Mouse (Mus musculus): ENCODE results near the gene Tmem240. TPM values are rescaled to one million over a fixed set of nuclear protein-coding genes. Genes with fewer than 3 reads are reported as not detected.
"Not testable (repeated sequence)": the region's sequence is repeated elsewhere in the genome, so short reads cannot be mapped to it uniquely, and the experiment has no call there.

Gene Tmem240
- polyA plus RNA-seq (2011; ENCODE audit: insufficient read depth, insufficient read length, low read depth, missing spikeins), result 0.21 and 0.54 TPM in 2 replicates

DNA sequence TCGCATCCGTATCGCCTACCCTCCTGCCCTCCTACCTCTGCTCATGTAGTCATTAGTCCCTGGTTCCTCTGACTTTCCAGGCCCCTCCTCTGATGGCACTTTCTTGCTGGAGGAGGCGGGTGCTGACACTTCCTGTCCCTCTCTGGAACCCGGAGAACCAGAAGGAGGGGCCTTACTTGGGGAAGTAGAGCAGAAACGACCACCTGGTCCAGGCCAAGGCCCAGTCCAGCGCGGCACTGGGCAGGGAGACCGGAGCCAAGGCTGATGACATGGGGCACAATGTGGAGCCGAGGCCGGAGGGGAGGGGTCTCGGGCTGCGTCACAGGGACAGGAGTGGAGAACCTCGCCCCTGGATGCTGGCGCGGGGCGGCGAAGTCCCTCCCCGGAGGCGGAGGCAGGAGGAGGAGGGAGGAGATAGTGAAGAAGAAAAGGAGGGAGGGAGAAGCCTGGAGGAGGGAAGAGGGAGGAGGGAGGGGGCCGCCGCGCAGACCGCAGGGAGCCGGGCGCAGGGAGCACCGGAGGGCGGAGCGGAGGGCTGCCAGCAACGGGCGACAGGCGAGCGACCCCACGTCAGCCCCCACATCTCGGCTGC is at the start of gene Tmem240:
TSS of gene Tmem240 (plus strand) at position 451 of the 592 bp plus-strand sequence.
- H3K9me3 ChIP-seq (replicated peaks; ENCODE audit: control insufficient read depth, insufficient read depth, low read length, poor library complexity, severe bottlenecking), result no peaks in the 10 kb centered on the region
- peak within 1 kb of the TSS; percentile 75 for H3K9ac ChIP-seq (ENCODE audit: low read depth, poor library complexity, severe bottlenecking)
- H3K4me3 ChIP-seq (ENCODE audit: low read depth, low read length), result peak within 1 kb of the TSS; percentile 83
- H3K27me3 ChIP-seq (ENCODE audit: control insufficient read depth, insufficient read depth, low read length, poor library complexity, severe bottlenecking), result no peaks in the 10 kb centered on the region
- TF ChIP-seq EP300 (IDR thresholded peaks at IDR 0.05; ENCODE audit: insufficient read depth, low read depth, low read length) (no peak), CTCF (IDR thresholded peaks at IDR 0.05; ENCODE audit: low read depth, low read length) (no peak), POLR2A (IDR thresholded peaks at IDR 0.05; ENCODE audit: insufficient read depth, low read length) (no peak)
- H3K27ac ChIP-seq (ENCODE audit: insufficient read depth, low read length), result no peak within 1 kb of the TSS
- peaks cover 3% of the 10 kb centered on the region for H3K4me1 ChIP-seq (ENCODE audit: control insufficient read depth, insufficient read depth, low read length)
- H3K36me3 ChIP-seq (ENCODE audit: control insufficient read depth, insufficient read depth, low read length, poor library complexity, severe bottlenecking), result peaks cover 8% of the 10 kb centered on the region; the same call in 1 of the 2 replicates

DNA sequence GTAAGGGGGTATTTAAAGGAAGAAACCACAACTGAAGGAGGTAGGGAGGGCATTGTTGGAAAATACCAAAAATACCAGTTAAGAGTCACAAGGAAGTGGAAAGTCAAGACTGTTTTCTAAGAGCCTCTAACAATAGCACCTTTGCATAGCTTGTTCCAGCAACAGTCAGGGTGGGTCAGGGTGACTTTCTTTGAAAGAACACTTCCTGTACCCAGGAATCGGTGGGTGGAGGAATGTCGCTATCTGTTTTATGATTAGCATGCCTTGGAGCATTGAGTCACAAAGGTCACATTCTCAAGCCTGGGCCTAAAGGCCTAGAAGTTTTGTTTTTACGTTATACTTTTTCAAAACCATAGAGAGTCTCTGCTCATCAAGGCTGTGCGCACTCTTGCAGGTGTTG is 46.8 kb upstream of the Tmem240 start:
- Histone ChIP-seq H3K9me3 (replicated peaks; ENCODE audit: control insufficient read depth, insufficient read depth, low read length, poor library complexity, severe bottlenecking) (peaks cover 25% of the 10 kb centered on the region), H3K27ac (ENCODE audit: insufficient read depth, low read length) (peak overlapping the region; percentile 82)
- H3K9ac ChIP-seq (ENCODE audit: low read depth, poor library complexity, severe bottlenecking); H3K4me3 ChIP-seq (ENCODE audit: low read depth, low read length); H3K36me3 ChIP-seq (ENCODE audit: control insufficient read depth, insufficient read depth, low read length, poor library complexity, severe bottlenecking); H3K4me1 ChIP-seq (ENCODE audit: control insufficient read depth, insufficient read depth, low read length); H3K27me3 ChIP-seq (ENCODE audit: control insufficient read depth, insufficient read depth, low read length, poor library complexity, severe bottlenecking): not testable (repeated sequence)

DNA sequence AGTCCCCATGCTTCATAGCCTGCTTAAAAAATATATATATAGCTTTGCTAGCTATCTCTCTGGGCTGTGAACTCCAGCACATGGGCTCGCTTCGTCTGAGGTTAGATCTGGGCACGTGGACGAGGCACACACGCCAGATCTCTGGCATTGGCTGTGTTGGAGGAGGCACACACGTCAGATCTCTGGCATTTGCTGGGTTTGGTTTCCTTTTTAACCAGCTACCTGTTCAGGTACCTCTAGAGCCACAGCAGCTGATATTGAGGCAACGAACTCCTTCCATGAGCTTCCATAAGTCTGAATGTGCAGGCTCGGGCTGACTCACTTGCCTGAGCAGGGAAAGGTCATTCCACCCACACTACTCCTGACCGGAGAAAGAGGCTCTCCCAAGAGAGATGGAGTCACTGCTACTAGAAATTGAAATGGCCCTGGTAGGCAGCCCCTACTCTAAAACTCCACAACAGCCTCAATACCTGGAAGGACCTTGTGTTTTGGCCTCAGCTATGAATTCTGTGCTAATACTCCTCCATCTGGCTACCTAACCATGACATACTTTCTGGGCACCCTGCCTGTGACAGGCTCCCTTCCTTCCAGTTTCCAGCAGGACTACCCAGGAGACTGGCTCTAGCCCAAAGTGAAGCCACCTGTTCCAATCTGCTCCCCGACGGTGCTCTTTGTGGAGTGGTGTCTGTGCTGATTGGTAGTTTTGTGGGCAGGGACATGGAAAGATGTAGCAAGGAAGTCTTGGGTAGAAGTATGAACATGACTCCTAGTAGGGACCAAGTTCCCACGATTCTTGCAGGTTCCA is 43.8 kb upstream of the Tmem240 start:
- TF ChIP-seq CTCF (IDR thresholded peaks at IDR 0.05; ENCODE audit: low read depth, low read length) (no peak), EP300 (IDR thresholded peaks at IDR 0.05; ENCODE audit: insufficient read depth, low read depth, low read length) (no peak), POLR2A (IDR thresholded peaks at IDR 0.05; ENCODE audit: insufficient read depth, low read length) (no peak)
- peaks cover 7% of the 10 kb centered on the region; the same call in 1 of the 2 replicates for H3K9me3 ChIP-seq (replicated peaks; ENCODE audit: control insufficient read depth, insufficient read depth, low read length, poor library complexity, severe bottlenecking)
- no peak overlapping the region for H3K4me3 ChIP-seq (ENCODE audit: low read depth, low read length)
- no peak overlapping the region for H3K9ac ChIP-seq (ENCODE audit: low read depth, poor library complexity, severe bottlenecking)
- H3K27me3 ChIP-seq (ENCODE audit: control insufficient read depth, insufficient read depth, low read length, poor library complexity, severe bottlenecking), result no peaks in the 10 kb centered on the region
- no peaks in the 10 kb centered on the region for H3K36me3 ChIP-seq (ENCODE audit: control insufficient read depth, insufficient read depth, low read length, poor library complexity, severe bottlenecking)
- H3K4me1 ChIP-seq (ENCODE audit: control insufficient read depth, insufficient read depth, low read length), result peaks cover 2% of the 10 kb centered on the region
- no peak overlapping the region for H3K27ac ChIP-seq (ENCODE audit: insufficient read depth, low read length)

DNA sequence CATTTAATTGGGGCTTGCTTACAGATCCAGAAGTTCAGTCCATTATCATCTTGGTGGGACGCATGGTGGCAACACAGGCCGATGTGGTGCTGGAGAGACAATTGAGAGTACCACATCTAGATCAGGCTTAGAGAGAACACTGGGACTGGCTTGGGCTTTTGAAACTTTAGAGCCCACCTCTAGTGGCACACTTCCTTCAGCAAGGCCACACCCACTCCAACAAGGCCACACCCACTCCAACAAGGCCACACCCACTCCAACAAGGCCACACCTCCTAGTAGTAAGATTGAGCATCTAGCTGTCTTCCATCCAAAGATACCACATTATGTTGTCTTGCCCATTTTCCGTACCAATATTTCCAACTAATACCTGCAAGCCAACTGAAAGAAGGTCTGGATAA is 42.2 kb upstream of the Tmem240 start:
- Histone ChIP-seq H3K9me3 (replicated peaks; ENCODE audit: control insufficient read depth, insufficient read depth, low read length, poor library complexity, severe bottlenecking) (0 out of 2 replicates have a peak, but pooled peaks cover under 1% of the 10 kb centered on the region), H3K9ac (ENCODE audit: low read depth, poor library complexity, severe bottlenecking) (no peak overlapping the region), H3K36me3 (ENCODE audit: control insufficient read depth, insufficient read depth, low read length, poor library complexity, severe bottlenecking) (no peaks in the 10 kb centered on the region), H3K27me3 (ENCODE audit: control insufficient read depth, insufficient read depth, low read length, poor library complexity, severe bottlenecking) (no peaks in the 10 kb centered on the region), H3K27ac (ENCODE audit: insufficient read depth, low read length) (no peak overlapping the region), H3K4me3 (ENCODE audit: low read depth, low read length) (no peak overlapping the region), H3K4me1 (ENCODE audit: control insufficient read depth, insufficient read depth, low read length) (peaks cover 2% of the 10 kb centered on the region)
- TF ChIP-seq CTCF (IDR thresholded peaks at IDR 0.05; ENCODE audit: low read depth, low read length), result no peak
- TF ChIP-seq POLR2A (IDR thresholded peaks at IDR 0.05; ENCODE audit: insufficient read depth, low read length), result no peak
- TF ChIP-seq EP300 (IDR thresholded peaks at IDR 0.05; ENCODE audit: insufficient read depth, low read depth, low read length), result no peak

DNA sequence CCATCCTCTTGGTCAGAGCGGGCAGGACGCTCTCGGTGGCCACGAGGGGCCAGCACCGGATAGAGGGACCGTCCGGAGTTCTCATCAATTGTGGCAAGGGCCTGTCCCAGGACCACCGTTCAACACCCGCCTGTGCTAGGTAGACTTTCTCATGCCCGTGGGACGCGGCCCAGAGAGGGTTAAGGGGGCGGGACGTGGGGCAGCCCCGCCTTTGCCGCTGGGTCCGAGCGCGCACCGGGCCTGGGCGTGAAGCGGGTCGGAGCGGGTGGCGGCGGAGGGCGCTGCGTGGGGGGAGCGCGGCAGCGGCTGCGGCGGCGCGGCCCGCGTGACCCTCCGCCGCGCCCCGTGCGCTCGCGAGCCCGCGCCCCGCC is 40.5 kb upstream of the Tmem240 start, which contains the start of gene Fndc10:
TSS of gene Fndc10 (plus strand) at position 232 of the 371 bp plus-strand sequence.
- Histone ChIP-seq H3K36me3 (ENCODE audit: control insufficient read depth, insufficient read depth, low read length, poor library complexity, severe bottlenecking) (no peaks in the 10 kb centered on the region), H3K27me3 (ENCODE audit: control insufficient read depth, insufficient read depth, low read length, poor library complexity, severe bottlenecking) (no peaks in the 10 kb centered on the region), H3K9ac (ENCODE audit: low read depth, poor library complexity, severe bottlenecking) (peak within 1 kb of the TSS; percentile 64), H3K9me3 (replicated peaks; ENCODE audit: control insufficient read depth, insufficient read depth, low read length, poor library complexity, severe bottlenecking) (no peaks in the 10 kb centered on the region), H3K4me1 (ENCODE audit: control insufficient read depth, insufficient read depth, low read length) (peaks cover 2% of the 10 kb centered on the region), H3K27ac (ENCODE audit: insufficient read depth, low read length) (peak within 1 kb of the TSS; percentile 3; the same call in 1 of the 2 replicates), H3K4me3 (ENCODE audit: low read depth, low read length) (peak within 1 kb of the TSS; percentile 70)
- TF ChIP-seq POLR2A (IDR thresholded peaks at IDR 0.05; ENCODE audit: insufficient read depth, low read length), result no peak
- TF ChIP-seq EP300 (IDR thresholded peaks at IDR 0.05; ENCODE audit: insufficient read depth, low read depth, low read length), result no peak
- no peak for TF ChIP-seq CTCF (IDR thresholded peaks at IDR 0.05; ENCODE audit: low read depth, low read length)

All from ES-Bruce4 (cell line).